Mouse (Mus musculus): ENCODE measurements around the gene Btbd2. TPM values are rescaled to one million over a fixed set of nuclear protein-coding genes. Genes with fewer than 3 reads are reported as not detected.
A peak's percentile ranks its signal among the peaks of the same experiment; 100 is the strongest.

The Btbd2 gene
- polyA plus RNA-seq (2017; shearing (Covaris generic)) = 10 to 100 TPM in 1 of 3 experiments, 1 to 10 TPM in 2; 3.4 to 10.4 (median 9.2) TPM

DNA sequence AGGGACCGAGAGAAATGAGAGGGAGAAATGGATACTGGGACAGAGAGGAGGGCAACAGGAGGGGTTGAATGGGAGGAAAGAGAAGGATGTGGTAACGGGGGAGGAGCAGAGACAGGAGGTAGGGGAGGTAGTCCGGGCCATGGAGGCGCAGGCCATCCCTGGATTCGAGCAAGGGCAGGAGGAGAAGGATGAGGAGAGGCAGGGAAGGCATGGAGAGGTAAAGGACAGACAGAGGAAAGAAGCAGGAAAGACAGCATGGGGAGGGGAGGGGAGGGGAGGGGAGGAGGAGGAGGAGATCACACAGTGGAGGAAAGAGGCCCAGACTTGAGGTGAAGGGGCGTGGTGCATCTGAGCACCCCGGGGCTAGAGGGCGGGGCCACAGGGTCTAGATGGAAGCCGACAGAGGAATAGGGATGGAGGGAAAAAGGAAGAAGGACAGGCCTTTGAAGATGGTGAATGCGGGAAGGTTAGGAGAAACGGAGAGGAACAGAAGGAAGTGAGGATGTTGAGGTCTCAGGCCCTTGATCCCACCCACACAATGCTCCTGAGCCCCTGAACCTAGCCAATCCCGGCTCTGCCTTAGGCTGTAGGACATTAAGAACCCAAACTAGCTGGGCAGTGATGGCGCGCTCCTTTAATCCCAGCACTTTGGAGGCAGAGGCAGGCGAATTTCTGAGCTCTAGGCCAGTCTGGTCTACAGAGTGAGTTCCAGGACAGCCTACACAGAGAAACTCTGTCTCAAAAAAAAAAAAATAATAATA lies at the start of gene Btbd2:
Gene Btbd2 (minus strand): TSS at position 209 of the 761 bp plus-strand sequence.
- peak; percentile 55 for ATAC-seq

DNA sequence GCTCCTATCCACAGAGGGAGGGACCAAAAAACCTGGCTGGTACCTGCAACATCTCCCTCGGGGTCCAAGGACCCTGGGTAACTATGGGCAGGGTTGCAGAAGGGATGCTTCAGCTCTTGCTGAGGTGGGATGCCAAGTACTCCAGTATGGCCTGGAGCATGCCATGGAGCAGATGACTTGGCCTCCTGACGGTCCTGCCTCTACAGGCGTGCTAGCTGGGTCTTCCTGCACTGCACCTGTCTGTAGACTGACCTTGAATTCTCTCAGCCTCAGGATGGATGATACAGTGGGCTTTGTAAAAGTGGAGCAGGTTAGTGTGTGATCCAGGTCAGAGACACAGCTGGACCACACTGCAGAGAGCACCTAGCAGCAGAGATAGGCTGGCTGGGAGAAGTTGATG lies 48.6 kb upstream of the Btbd2 start:
- no peak for ATAC-seq

DNA sequence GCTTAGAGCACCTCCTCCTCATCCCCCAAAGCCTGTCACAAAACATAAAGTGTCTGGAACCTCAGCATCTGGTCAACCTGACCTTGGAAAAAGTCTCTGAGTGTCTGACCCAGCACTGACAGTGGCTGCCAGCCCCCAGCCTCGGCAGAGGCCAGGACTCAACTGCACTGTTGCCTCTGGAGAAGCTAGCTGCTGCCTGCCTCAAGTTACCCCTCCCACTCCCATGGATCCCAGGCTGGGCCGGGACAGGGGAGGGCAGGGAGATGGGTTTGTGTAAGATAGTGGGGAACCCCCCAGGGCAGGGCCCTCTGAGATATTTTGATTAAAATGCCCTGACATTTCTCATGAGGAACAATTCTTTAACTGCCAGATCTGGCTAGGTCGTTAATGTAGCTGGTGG lies 48.2 kb upstream of the Btbd2 start:
- ATAC-seq = no peak

DNA sequence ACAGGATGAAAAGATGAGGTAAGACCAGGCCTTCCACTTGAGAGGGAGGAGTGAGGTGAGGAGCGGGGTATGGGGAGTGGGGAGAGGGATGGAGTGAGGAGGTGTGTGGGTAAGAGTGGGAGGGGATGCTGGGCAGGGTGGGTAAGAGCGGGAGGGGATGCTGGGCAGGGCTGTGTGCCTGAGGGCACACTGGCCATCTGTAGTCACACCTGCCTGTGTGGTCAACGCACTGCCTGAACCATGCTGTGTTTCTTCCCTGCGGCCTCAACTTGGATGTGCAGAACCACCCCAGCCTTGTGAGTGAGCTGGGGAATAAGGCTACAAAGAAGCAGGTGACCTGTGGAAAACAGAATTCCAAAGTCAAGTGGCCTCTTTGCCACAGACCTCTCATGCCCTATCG lies 47.5 kb upstream of the Btbd2 start:
- no peak for ATAC-seq

DNA sequence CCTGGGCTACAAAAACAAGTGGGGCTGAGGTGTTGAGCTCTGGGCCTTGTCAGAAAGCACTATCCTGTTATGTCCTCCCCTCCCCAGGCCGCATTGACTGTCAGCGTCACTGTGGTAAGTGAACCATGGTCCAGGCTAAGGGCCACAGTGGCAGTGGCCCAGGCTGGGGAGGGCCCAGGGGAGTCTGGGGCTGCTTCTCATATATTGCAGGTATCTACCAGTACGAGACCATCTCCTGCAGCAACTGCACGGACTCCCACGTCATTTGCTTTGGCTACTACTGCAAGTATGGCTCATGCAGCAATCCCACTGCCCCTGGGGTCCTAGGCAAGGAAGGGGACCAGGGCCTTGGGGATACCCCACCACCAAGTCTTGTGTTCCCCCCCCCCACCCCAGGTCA lies 46.8 kb upstream of the Btbd2 start:
- ATAC-seq = no peak

DNA sequence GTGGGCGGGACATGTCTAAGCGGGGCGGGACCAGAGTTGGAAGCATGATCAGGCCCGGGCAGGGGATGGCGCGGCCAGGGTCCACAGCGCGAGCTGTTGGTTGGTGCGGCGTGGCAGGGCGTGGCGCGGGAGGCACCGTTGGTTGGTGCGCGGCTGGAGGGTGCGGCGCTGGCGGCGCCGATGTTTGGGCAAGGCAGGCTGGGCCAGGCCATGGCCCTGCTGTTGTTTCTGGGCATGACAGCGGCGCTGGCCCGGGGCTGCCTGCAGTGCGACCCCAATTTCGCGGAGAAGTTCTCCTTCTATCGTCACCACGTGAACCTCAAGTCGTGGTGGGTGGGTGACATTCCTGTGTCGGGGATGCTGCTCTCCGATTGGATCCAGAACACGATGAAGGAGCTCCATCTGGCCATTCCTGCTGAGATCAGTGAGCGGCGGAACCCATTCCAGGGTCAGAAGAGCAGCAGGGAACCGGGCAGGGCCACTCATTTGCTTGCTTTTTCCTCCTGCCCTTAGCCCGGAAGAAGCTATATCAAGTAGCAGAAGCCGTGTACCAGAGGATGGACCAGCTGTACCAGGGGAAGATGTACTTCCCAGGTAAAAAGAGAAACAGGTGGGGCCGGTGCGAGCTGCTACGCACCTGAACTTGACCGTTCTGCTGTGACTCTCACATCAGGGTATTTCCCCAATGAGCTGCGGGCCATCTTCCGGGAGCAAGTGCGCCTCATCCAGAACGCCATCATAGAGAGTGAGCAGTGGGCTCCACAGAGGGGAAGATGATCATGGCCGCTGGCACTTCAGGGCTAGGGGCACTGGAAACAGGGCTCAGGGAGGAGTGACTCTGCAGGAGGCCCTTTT lies 45.9 kb upstream of the Btbd2 start:
- peak; percentile 46 for ATAC-seq

DNA sequence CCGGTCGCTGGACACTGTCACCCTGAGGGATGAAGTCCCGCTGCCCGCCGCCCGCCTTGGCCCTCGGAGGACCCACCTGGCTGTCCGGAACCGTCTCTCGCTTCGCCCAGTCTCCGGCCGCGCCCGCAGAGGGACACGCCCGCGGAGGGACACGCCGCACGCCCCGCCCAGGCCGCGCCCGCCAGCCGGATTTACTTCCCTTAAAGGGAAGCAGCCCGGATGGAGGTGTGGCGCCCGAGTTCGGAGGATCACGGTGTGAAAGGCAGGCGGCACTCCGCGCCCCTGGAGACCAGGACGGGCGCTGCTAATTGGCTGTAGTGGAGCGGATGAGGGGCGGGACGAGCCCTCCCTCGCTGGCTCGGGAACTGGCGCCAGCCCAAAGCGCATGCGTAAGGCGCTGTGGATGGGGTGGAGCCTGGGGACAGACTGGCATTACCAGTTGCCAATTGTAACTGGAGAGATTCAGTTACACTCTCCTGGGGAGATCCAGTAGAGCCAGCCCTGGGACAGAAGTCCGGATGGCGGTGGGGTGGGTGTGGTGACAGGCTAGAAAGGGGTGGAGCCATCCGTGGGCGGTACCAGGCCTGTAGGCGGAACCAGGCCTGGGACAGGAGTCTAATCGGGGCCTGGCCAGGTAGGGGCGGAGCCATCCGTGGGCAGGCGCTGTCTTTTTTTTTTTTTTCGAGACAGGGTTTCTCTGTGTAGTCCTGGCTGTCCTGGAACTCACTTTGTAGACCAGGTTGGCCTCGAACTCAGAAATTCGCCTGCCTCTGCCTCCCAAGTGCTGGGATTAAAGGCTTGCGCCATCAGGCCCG lies 45.1 kb upstream of the Btbd2 start, which contains the start of the genes Mob3a and Izumo4:
Gene Mob3a (minus strand): TSS at position 257 of the 815 bp plus-strand sequence.
Gene Izumo4 (plus strand): TSS at position 464 of the 815 bp plus-strand sequence.
- ATAC-seq = peak; percentile 80

DNA sequence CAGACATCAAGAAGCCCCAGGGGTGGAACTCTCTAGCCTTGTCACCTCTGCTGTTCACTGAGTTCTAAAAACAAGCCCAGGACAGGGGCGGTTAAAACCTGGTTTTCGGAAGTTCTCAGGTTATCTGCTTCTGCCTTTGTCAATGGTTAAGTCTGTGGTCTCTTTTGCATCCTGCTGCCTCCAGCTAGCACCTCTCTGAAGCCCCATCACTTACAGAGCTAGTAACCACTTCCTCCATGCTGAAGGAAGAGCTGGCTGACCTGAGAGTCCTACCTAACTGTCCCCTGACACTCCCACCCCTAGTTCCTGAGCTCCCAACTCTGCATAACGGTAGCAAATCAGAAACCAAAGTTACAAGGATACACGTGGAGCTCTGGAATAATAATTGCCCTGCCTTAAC lies 43.9 kb upstream of the Btbd2 start:
- peak; percentile 49 for ATAC-seq

DNA sequence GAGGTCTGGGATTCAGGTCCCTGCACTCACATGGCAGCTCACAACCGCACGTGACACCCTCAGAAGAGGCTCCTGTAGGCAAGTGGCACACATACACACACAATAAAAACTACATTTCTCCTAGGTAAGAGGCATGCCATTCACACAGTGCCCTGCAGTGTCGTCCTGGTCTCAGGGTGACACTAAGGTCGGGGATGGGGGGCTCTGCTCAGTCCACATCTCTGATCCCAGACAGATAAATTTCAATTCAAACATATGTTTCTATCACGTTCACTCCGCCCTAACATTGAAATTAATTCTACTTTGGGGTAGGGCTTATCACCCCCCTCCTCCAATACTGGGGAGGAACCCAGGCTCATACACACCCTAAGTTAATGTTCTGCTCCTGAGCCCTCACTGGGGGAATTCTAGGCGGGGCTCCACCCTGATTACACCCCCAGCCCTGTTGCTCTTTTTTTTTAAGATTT lies 43.2 kb upstream of the Btbd2 start:
- ATAC-seq = no peak

DNA sequence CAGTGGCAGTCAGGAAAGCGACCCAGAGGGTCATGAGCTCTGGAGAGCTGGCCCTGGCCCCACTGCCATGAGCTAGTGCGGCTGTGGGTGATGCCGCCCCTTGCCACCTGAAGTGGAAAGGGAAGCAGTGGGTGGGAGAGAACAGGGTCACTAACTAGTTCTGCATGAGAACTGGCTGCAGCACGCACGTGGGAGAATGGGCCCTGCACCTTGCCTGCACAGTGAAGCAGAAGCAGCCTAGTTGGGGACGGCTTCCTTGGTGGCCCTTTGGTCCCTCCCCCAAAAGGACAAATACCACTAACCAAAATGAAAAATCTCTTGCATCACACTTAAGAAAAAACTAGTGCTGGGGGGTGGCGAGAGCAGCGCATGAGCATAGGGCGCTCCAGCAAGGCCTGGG lies 41.7 kb upstream of the Btbd2 start:
- no peak for ATAC-seq

DNA sequence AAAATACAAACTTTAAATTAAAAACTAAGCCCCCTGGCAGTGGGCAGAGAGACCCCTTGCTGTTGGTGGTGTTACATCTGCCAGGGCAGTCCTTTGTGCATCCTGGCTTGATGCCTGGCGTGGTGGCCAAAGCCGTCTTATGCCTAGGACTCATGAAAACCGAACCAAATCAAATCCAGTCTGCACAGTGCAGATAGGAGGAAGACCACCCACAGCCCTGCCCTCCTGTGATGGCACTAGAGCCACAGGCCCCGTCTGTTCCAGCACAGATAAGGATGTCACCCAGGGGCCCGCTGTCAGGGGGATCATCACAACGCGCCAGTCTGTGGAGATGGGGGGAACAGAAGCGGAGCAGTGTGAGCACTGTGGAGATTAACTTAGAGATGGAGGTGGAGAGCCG lies 40.9 kb upstream of the Btbd2 start:
- no peak for ATAC-seq

DNA sequence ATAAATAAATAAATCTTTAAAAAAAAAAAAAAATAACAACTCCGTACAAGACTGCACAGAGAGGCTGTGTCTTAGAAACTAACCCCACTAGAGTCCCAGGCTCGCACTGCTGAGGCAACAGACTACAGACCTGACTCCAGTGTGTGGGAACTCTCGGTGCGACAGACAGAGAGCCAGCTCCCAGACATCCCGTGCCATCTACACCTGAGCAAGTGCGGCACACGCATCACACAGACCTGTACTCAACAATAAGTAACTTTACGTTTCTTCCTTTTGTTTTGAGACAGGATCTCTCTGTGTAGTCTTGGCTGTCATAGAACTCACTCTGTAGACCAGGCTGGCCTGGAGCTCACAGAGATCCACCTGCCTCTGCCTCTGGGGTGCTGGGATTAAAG lies 40.5 kb upstream of the Btbd2 start:
- no peak for ATAC-seq

DNA sequence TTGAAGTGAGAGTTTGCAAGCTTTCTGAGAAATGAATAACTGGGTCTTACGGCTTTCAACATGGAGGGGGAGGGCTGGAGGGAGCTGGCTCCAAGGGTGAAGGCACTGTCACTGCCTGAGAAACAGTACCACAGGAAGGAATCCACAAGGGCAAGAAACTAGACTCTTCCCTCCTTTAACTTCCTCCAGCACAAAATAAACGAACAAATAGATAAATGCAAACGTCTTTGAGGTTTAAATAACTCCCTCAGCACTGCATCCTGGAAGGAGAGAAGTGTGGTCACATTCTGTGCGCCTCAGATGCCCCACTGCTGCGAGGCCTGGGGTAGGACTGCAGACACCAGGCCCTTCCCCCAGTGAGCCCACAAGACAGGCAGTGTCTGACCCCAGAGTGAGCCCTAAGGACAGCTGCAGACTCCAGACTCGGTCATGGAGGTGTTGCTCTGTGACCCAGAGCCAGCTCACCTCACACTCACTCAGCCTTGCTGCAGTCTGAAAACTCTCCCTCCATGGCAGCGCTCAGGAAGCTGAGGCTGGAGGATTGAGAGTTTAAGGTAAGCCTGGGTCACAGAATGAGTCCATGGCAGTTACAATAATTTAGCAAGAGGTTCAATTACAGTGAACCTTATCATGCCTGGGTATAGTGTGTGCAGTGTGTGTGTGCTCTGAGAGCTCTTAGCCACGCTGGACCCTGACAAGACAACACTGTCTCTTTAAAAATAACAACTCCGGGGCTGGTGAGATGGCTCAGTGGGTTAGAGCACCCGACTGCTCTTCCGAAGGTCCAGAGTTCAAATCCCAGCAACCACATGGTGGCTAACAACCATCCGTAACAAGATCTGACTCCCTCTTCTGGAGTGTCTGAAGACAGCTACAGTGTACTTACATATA lies 39.9 kb upstream of the Btbd2 start:
- no peak for ATAC-seq

DNA sequence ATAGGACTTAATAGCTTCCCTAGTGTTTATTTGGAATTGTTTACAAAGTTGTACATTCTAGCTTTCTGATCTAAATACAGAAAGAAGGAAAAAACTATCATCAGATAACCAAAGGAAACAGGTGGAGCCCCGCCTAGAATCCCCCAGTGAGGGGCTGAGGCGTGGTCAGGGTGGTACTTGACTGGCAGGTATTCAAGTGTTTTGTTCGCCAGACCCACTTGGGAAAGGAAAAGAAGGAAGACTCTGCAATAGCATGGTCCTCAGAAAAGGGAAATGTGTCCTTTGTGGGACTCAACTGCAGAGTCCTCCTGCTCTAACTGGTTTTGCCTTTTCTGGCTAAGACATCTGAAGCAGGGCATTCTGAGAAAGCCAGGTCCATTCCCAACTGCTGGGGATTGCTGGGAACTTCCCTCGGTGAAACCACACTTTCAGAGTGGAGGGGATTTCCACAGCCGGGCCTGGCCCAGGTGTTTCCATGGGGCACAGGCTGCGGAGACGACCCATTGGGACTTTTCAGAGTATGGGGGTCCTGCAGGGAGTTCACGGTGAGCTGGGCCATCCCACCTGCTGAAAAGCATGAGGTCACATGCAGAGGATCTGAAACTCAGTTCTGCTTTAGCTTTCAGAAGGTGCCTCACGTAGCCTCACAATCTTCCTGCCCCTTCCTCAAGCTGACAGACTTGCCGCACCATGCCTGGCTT lies 39.1 kb upstream of the Btbd2 start:
- ATAC-seq = peak; percentile 7

DNA sequence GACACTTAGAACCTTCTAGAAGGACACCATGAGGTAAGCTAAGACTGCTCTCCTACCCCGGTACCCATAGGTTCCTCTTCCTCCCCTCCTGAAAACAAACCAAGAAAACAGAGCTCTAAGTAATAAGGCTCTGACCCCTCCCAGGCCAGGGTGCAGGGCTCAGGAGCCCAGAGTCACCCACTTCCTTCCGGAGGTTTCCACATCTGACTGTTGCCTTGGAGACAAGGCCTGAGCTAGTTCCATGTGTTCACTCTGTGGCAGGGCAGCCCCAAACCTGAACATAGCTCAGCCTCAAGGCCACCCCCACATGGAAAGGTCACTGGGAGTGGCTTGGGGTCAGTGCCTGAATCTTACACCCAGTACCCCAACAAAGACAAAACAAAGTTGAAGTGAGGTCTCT lies 38.3 kb upstream of the Btbd2 start:
- ATAC-seq = peak; percentile 83

DNA sequence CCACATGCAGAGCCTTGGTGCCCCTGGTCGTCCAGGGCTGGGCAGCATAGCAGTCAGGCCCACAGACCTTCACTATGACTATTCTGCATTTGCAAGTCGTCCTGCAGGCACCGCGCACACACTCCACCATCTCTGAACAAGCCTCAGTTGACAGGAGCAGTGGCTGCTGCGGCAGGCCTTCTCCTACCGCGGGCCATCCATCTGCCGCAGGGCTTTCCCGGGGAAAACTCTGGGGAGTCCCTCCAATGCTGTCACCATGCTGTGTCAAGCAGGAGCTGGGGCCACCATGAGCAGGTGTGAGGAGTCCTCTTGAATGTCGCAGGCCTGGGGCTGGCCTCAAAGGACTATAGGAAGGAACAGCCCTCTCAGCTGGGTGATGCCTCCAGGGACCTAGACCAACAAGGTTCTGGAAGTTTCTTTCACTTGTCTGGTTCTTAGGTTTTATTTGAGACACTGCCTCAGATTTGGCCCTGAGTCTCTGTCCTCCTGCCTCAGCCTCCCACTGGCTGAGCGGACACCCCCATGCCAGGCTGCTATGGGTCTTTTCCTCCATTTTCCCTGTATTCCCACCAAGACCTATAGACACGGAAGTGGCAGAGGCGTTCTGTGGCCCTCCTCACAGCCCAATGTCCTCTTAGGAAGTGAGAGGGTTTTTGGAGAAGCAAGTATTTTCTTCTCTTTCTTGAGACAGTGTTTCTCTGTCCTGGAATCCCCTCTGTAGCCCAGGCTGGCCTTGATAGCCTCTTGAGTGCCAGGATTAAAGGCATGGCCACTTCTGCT lies 37.5 kb upstream of the Btbd2 start:
- ATAC-seq = no peak

DNA sequence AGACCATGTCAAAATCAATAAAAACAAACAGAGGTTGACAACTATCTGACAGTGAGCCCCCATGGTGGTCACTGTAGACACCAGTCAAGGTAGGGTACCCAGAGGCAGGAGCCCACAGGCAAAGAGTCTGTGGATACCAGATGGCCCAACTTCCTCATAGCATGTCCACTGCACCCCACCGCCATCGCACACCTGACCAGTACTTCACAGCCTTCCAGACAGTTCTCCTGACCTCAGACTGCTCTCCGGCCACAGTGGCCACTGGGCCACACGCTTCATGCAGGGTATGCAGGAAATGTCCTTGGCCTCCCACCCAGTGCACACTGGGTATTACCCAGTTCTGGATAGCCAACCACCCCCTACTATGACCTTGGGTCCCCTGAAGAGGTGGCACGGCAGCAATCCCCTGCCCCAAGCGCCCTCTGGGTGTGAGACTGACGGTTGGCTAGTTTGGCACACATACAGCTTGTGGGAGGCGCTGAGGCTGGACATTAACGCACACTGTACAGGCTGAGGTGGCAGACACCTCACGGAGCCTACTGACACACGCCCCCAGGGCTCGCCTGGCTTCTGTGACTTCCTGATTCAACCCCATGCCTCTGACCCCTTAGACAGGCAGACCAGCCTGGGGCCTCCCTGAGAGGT lies 36.7 kb upstream of the Btbd2 start:
- ATAC-seq = no peak

DNA sequence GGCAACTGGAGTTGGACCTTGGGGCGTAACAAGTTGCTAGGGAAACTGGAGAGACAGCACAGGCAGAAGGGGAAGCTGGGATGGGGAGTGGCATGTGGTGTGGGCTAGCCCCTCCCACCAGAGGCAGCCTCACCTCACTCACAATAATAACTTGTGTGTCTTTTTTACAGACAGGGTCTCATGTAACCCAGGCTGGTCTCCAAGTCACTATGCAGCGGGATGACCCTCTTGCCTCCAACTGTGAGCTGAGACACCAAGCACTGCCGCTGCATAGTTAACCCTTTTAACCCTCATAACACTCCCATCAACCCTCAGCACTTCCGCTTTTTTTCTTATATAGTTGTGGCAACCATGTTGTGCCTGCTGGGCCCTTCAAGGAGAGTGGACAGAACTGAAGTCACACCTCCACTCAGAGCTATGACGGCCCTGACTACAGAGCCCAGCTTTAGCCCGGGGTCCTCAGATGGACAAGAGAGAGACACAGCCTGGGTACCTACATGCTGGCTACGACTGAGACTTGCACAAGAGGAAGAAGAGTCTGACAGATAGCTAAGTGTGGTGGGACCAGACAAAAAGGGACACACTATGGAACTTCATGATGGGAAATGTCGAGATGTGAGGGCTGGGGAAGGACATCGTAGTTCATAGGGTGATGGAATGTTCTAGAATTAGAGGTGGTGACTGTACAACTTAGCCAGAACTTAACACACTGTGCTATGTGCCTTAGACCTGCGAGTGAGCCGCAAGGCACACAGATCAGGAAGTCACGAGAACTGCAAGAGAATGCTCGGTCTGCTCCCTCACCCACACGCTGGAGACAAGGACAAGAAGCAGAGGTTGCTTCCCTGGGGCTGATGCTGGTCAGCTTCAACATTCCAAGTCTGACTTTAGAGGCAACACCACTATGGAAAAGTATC lies 35.6 kb upstream of the Btbd2 start:
- no peak for ATAC-seq

DNA sequence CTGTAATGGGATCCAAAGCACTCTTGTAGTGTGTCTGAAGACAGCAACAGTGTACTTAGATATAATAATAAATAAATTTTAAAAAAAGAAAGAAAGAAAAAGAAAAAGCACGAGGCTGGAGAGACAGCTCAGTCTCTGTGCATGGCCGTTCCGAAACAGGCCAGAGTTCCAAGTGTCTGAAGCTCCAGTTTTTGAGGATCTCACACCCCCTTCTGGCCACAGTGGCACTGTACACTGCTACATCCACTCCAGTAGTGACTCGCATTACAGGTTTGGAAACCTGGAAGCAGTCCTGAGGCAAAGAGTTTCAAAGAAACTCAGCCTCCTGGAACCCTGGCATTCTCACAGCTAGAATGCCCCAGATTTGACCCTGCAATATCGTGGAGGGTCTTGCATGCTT lies 31.0 kb upstream of the Btbd2 start:
- peak; percentile 49 for ATAC-seq

All from inflammation-experienced regulatory T-cells, adult 6 months (primary cell).